Comparison of ENCODE assay signal across 20 mouse cellular contexts in the genomic region with DNA sequence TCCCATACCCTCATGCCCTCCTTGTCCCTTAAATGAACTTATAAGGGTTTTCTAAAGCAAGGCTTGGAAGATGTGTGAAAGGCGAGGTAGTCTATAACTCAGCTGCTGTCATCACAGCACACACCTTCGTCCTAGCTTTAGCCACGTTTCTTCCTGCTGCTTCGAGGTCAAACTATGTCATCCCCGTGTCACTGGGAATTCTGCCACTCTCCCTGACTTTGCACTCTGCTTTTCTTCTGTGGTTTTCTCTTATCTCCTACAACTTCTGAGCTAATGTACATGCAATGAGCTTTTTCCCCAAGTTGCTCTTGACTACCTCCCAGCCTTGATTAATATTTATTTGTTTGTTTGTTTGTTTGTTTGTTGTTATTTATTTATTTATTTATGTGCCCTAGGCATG.
"Had no signal": no experiment of that assay in that cellular context is flagged by ENCODE, and none has a peak within 500 bp of the region (broad histone marks: within the 10 kb centered on the region; RNA-seq: fewer than 3 reads in every experiment).

No protein-coding gene starts in this region.

- H3K36me3 ChIP-seq: intestine, embryonic 15.5 days; midbrain, embryonic 12.5 days; stomach, embryonic 15.5 days had no signal

- H3K4me3 ChIP-seq: intestine, embryonic 15.5 days; limb, embryonic 12.5 days; limb, embryonic 15.5 days; lung, embryonic 15.5 days; midbrain, embryonic 12.5 days; myocyte; neural tube, embryonic 13.5 days; stomach, embryonic 15.5 days had no signal

- DNase-seq: kidney, adult 2 months; kidney, postnatal 10 days; kidney, postnatal 36 days; left cerebral cortex, postnatal 4 days; lung, adult 18-20 months; lung, postnatal 14 days; lung, postnatal 4 days; retina, postnatal 1 day; right cerebral cortex, postnatal 25 days; spleen, adult 18-20 months; thymus, postnatal 25 days had no signal

- H3K27me3 ChIP-seq: intestine, embryonic 15.5 days; limb, embryonic 12.5 days; limb, embryonic 15.5 days; lung, embryonic 15.5 days; midbrain, embryonic 12.5 days; neural tube, embryonic 13.5 days; stomach, embryonic 15.5 days had no signal

- ATAC-seq: midbrain, embryonic 16.5 days had no signal

- H3K9me3 ChIP-seq: intestine, embryonic 15.5 days; limb, embryonic 12.5 days; limb, embryonic 15.5 days; lung, embryonic 15.5 days; midbrain, embryonic 12.5 days; neural tube, embryonic 13.5 days; stomach, embryonic 15.5 days had no signal

- H3K4me2 ChIP-seq: intestine, embryonic 15.5 days; limb, embryonic 12.5 days; limb, embryonic 15.5 days; lung, embryonic 15.5 days; midbrain, embryonic 12.5 days; neural tube, embryonic 13.5 days; stomach, embryonic 15.5 days had no signal

- H3K9ac ChIP-seq: intestine, embryonic 15.5 days; limb, embryonic 12.5 days; limb, embryonic 15.5 days; lung, embryonic 15.5 days; midbrain, embryonic 12.5 days; neural tube, embryonic 13.5 days; stomach, embryonic 15.5 days had no signal

- H3K4me1 ChIP-seq: intestine, embryonic 15.5 days; limb, embryonic 12.5 days; limb, embryonic 15.5 days; lung, embryonic 15.5 days; midbrain, embryonic 12.5 days; neural tube, embryonic 13.5 days; stomach, embryonic 15.5 days had no signal

- H3K27ac ChIP-seq: intestine, embryonic 15.5 days; limb, embryonic 12.5 days; limb, embryonic 15.5 days; lung, embryonic 15.5 days; midbrain, embryonic 12.5 days; neural tube, embryonic 13.5 days; stomach, embryonic 15.5 days had no signal
